Mouse (Mus musculus) limb, embryonic 12.5 days (tissue): ENCODE measurements around the gene Tnpo1. TPM values are rescaled to one million over a fixed set of nuclear protein-coding genes. Genes with fewer than 3 reads are reported as not detected.
"Not testable (repeated sequence)": the region's sequence is repeated elsewhere in the genome, so short reads cannot be mapped to it uniquely, and the experiment has no call there.

ENCODE experiments used
- ATAC-seq: fragments of 200-750 bp; cut with Nextera tagmentation; 2 replicates; pipeline ENCODE4 v1.8.0; 2017; ENCODE audit warnings: low read depth, moderate TSS enrichment; ENCODE audit not compliant: insufficient number of reproducible peaks, insufficient read depth, low FRiP score, low TSS enrichment
- H3K27ac ChIP-seq: fragments of 300-500 bp; sonication (generic); 2 replicates; pipeline ENCODE4 v1.5.1; 2016; ENCODE audit warnings: mild to moderate bottlenecking, moderate library complexity
- H3K27me3 ChIP-seq: fragments of 300-500 bp; sonication (generic); 2 replicates; pipeline ENCODE4 v1.6.1; 2016; ENCODE audit warnings: mild to moderate bottlenecking, moderate library complexity
- H3K36me3 ChIP-seq: fragments of 300-500 bp; sonication (generic); 2 replicates; pipeline ENCODE4 v1.6.1; 2016; ENCODE audit warnings: mild to moderate bottlenecking, moderate library complexity
- H3K4me1 ChIP-seq: fragments of 300-500 bp; sonication (generic); replicated peaks from 2 replicates; pipeline ENCODE4 v1.6.1; 2016
- H3K4me2 ChIP-seq: fragments of 300-500 bp; sonication (generic); 2 replicates; pipeline ENCODE4 v1.6.1; 2016; ENCODE audit warnings: mild to moderate bottlenecking, moderate library complexity
- H3K4me3 ChIP-seq: fragments of 300-500 bp; sonication (generic); replicated peaks from 2 replicates; pipeline ENCODE4 v1.5.1; 2016; ENCODE audit warnings: mild to moderate bottlenecking
- H3K9ac ChIP-seq: fragments of 300-500 bp; sonication (generic); replicated peaks from 2 replicates; pipeline ENCODE4 v1.6.1; 2016; ENCODE audit warnings: mild to moderate bottlenecking, moderate library complexity
- H3K9me3 ChIP-seq: fragments of 300-500 bp; sonication (generic); 2 replicates; pipeline ENCODE4 v1.6.1; 2016; ENCODE audit warnings: mild to moderate bottlenecking, moderate library complexity
- WGBS: fragments of 180-500 bp; shearing (Covaris S2); methylation state at CpG from one replicate; pipeline ENCODE4 v1.1.7; 2016; 5-methylcytosine and 5-hydroxymethylcytosine counted together
- polyA plus RNA-seq: library from polyadenylated mRNA; unstranded; fragments of >200 nt; fragmentation: Nextera tagmentation; extraction: Ambion mirVana; gene quantifications from 2 replicates; pipeline ENCODE4 v1.2.1, GENCODE M21; 2016

Gene Tnpo1
- polyA plus RNA-seq, 1 experiment from 2014 or later, result 77.6 TPM

- no peak overlapping the region for H3K4me3 ChIP-seq
- H3K4me1 ChIP-seq, result no peaks in the 10 kb centered on the region
- peaks cover 96% of the 10 kb centered on the region for H3K36me3 ChIP-seq
- ATAC-seq, result no peak
- no peaks in the 10 kb centered on the region for H3K27me3 ChIP-seq
- no peak overlapping the region for H3K4me2 ChIP-seq
- WGBS, result 55% methylated on average over 2 of the region's 2 CpGs
- H3K9ac ChIP-seq, result no peak overlapping the region
- no peak overlapping the region for H3K27ac ChIP-seq
- H3K9me3 ChIP-seq, result no peaks in the 10 kb centered on the region
These were observed 58.4 kb downstream of the Tnpo1 start for GRCm38 (mm10) chr13:98867810-98868209.

- no peak overlapping the region for H3K27ac ChIP-seq
- H3K9me3 ChIP-seq, result no peaks in the 10 kb centered on the region
- no peak for ATAC-seq
- WGBS, result 91% methylated on average over 8 of the region's 8 CpGs
- H3K4me1 ChIP-seq, result no peaks in the 10 kb centered on the region
- no peak overlapping the region for H3K9ac ChIP-seq
- H3K36me3 ChIP-seq, result peaks cover 87% of the 10 kb centered on the region
- H3K4me3 ChIP-seq, result no peak overlapping the region
- no peak overlapping the region for H3K4me2 ChIP-seq
- H3K27me3 ChIP-seq, result no peaks in the 10 kb centered on the region
These were observed 70.9 kb downstream of the Tnpo1 start for GRCm38 (mm10) chr13:98855291-98855690.

- H3K36me3 ChIP-seq, result peaks cover 73% of the 10 kb centered on the region
- H3K27ac ChIP-seq, result no peak overlapping the region
- no peaks in the 10 kb centered on the region for H3K9me3 ChIP-seq
- H3K4me3 ChIP-seq, result no peak overlapping the region
- no peak for ATAC-seq
- H3K9ac ChIP-seq, result no peak overlapping the region
- H3K4me1 ChIP-seq, result no peaks in the 10 kb centered on the region
- no peaks in the 10 kb centered on the region for H3K27me3 ChIP-seq
- WGBS, result 96% methylated on average over 1 of the region's 1 CpGs
- no peak overlapping the region for H3K4me2 ChIP-seq
These were observed 80.4 kb downstream of the Tnpo1 start for GRCm38 (mm10) chr13:98845794-98846193.

GRCm38 (mm10) chr13:98836423-98837088 lies 89.6 kb downstream of the Tnpo1 start:
- ATAC-seq, result no peak
- 91% methylated on average over 6 of the region's 6 CpGs for whole genome bisulfite sequencing
- Histone ChIP-seq H3K4me1 (no peaks in the 10 kb centered on the region), H3K9me3 (no peaks in the 10 kb centered on the region), H3K4me3 (no peak overlapping the region), H3K27me3 (no peaks in the 10 kb centered on the region), H3K9ac (no peak overlapping the region), H3K27ac (no peak overlapping the region), H3K36me3 (peaks cover 38% of the 10 kb centered on the region), H3K4me2 (no peak overlapping the region)

- Histone ChIP-seq H3K27ac (no peak overlapping the region), H3K36me3 (peaks cover 32% of the 10 kb centered on the region), H3K9me3 (no peaks in the 10 kb centered on the region), H3K27me3 (no peaks in the 10 kb centered on the region), H3K4me2 (no peak overlapping the region), H3K4me1 (no peaks in the 10 kb centered on the region), H3K9ac (no peak overlapping the region), H3K4me3 (no peak overlapping the region)
- no peak for ATAC-seq
- WGBS, result 91% methylated on average over 5 of the region's 5 CpGs
These were observed 90.4 kb downstream of the Tnpo1 start for GRCm38 (mm10) chr13:98835740-98836139.

GRCm38 (mm10) chr13:98834723-98835122 lies 91.5 kb downstream of the Tnpo1 start:
- H3K27ac ChIP-seq, result 0 out of 2 replicates have a peak overlapping the region, but pooled peaks have one; percentile 4
- no peaks in the 10 kb centered on the region for H3K4me1 ChIP-seq
- peaks cover 23% of the 10 kb centered on the region for H3K36me3 ChIP-seq
- H3K27me3 ChIP-seq, result no peaks in the 10 kb centered on the region
- ATAC-seq, result no peak
- no peak overlapping the region for H3K4me3 ChIP-seq
- no peak overlapping the region for H3K4me2 ChIP-seq
- H3K9me3 ChIP-seq, result no peaks in the 10 kb centered on the region
- no peak overlapping the region for H3K9ac ChIP-seq
- WGBS, result 79% methylated on average over 3 of the region's 3 CpGs

- Histone ChIP-seq H3K36me3 (peaks cover 19% of the 10 kb centered on the region), H3K4me3 (no peak overlapping the region), H3K9me3 (no peaks in the 10 kb centered on the region), H3K4me1 (no peaks in the 10 kb centered on the region), H3K27me3 (no peaks in the 10 kb centered on the region), H3K4me2 (no peak overlapping the region), H3K27ac (no peak overlapping the region), H3K9ac (no peak overlapping the region)
- ATAC-seq, result no peak
- 50% methylated on average over 1 of the region's 1 CpGs for WGBS
These were observed 92.0 kb downstream of the Tnpo1 start for GRCm38 (mm10) chr13:98834199-98834598.

GRCm38 (mm10) chr13:98832451-98833450 lies 93.4 kb downstream of the Tnpo1 start:
- ATAC-seq, result no peak
- H3K9me3 ChIP-seq, result no peaks in the 10 kb centered on the region
- H3K9ac ChIP-seq, result no peak overlapping the region
- H3K4me2 ChIP-seq, result no peak overlapping the region
- WGBS, result 80% methylated on average over 10 of the region's 10 CpGs
- no peak overlapping the region for H3K27ac ChIP-seq
- peaks cover 10% of the 10 kb centered on the region for H3K36me3 ChIP-seq
- H3K4me1 ChIP-seq, result no peaks in the 10 kb centered on the region
- no peaks in the 10 kb centered on the region for H3K27me3 ChIP-seq
- no peak overlapping the region for H3K4me3 ChIP-seq

- not testable (repeated sequence) for ATAC-seq, H3K27me3 ChIP-seq, H3K36me3 ChIP-seq, H3K27ac ChIP-seq, H3K4me3 ChIP-seq, H3K9ac ChIP-seq, H3K4me2 ChIP-seq, H3K9me3 ChIP-seq, H3K4me1 ChIP-seq
- WGBS, result 93% methylated on average over 6 of the region's 6 CpGs
These were observed 97.2 kb downstream of the Tnpo1 start for GRCm38 (mm10) chr13:98829026-98829425.

- Histone ChIP-seq H3K4me1 (no peaks in the 10 kb centered on the region), H3K4me3 (no peak overlapping the region), H3K27me3 (no peaks in the 10 kb centered on the region), H3K9me3 (no peaks in the 10 kb centered on the region), H3K27ac (no peak overlapping the region), H3K4me2 (no peak overlapping the region), H3K9ac (no peak overlapping the region), H3K36me3 (no peaks in the 10 kb centered on the region)
- no peak for ATAC-seq
- WGBS, result 83% methylated on average over 4 of the region's 4 CpGs
These were observed 100.6 kb downstream of the Tnpo1 start for GRCm38 (mm10) chr13:98825574-98825973.

GRCm38 (mm10) chr13:98819094-98819493 lies 107.1 kb downstream of the Tnpo1 start:
- no peak overlapping the region for H3K4me2 ChIP-seq
- H3K4me3 ChIP-seq, result no peak overlapping the region
- 64% methylated on average over 2 of the region's 2 CpGs for WGBS
- H3K4me1 ChIP-seq, result no peaks in the 10 kb centered on the region
- H3K9me3 ChIP-seq, result no peaks in the 10 kb centered on the region
- H3K27ac ChIP-seq, result no peak overlapping the region
- H3K27me3 ChIP-seq, result no peaks in the 10 kb centered on the region
- H3K9ac ChIP-seq, result no peak overlapping the region
- no peak for ATAC-seq
- no peaks in the 10 kb centered on the region for H3K36me3 ChIP-seq
